Mouse (Mus musculus): Measurements from ENCODE around the gene Igsf8. TPM values are rescaled to one million over a fixed set of nuclear protein-coding genes. Genes with fewer than 3 reads are reported as not detected.

Gene Igsf8
- polyA plus RNA-seq, 1 experiment from 2014 or later = 142 TPM

- H3K9me3 ChIP-seq = no peaks in the 10 kb centered on the region
- peaks cover 18% of the 10 kb centered on the region for H3K27me3 ChIP-seq (ENCODE audit: insufficient read depth, poor library complexity, severe bottlenecking)
- H3K27ac ChIP-seq = peak overlapping the region; percentile 93
- peak overlapping the region; percentile 37 for H3K4me3 ChIP-seq
- DNase-seq (ENCODE audit: low spot score) = peak; percentile 91
- peaks cover 65% of the 10 kb centered on the region for H3K4me1 ChIP-seq (replicated peaks)
- WGBS = 5% methylated on average over 19 of the region's 19 CpGs
- H3K36me3 ChIP-seq = no peaks in the 10 kb centered on the region
Measured at GRCm38 (mm10) chr1:172349916-172350812, 88.7 kb downstream of the Igsf8 start.

GRCm38 (mm10) chr1:172352001-172352400, 90.6 kb downstream of the Igsf8 start:
- Histone ChIP-seq H3K9me3 (no peaks in the 10 kb centered on the region), H3K4me3 (no peak overlapping the region), H3K27ac (peak overlapping the region; percentile 93), H3K36me3 (no peaks in the 10 kb centered on the region), H3K4me1 (replicated peaks) (peaks cover 76% of the 10 kb centered on the region), H3K27me3 (ENCODE audit: insufficient read depth, poor library complexity, severe bottlenecking) (peaks cover 26% of the 10 kb centered on the region)
- DNase-seq (ENCODE audit: low spot score) = no peak
- WGBS = 77% methylated on average over 6 of the region's 6 CpGs

GRCm38 (mm10) chr1:172352453-172352852, 91.0 kb downstream of the Igsf8 start:
- Histone ChIP-seq H3K36me3 (no peaks in the 10 kb centered on the region), H3K9me3 (no peaks in the 10 kb centered on the region), H3K4me1 (replicated peaks) (peaks cover 76% of the 10 kb centered on the region), H3K27ac (peak overlapping the region; percentile 66), H3K27me3 (ENCODE audit: insufficient read depth, poor library complexity, severe bottlenecking) (peaks cover 27% of the 10 kb centered on the region), H3K4me3 (no peak overlapping the region)
- 82% methylated on average over 3 of the region's 3 CpGs for WGBS
- no peak for DNase-seq (ENCODE audit: low spot score)

- WGBS = 42% methylated on average over 3 of the region's 3 CpGs
- Histone ChIP-seq H3K36me3 (no peaks in the 10 kb centered on the region), H3K27me3 (ENCODE audit: insufficient read depth, poor library complexity, severe bottlenecking) (peaks cover 35% of the 10 kb centered on the region), H3K9me3 (no peaks in the 10 kb centered on the region), H3K4me1 (replicated peaks) (peaks cover 75% of the 10 kb centered on the region), H3K27ac (peak overlapping the region; percentile 60), H3K4me3 (no peak overlapping the region)
- DNase-seq (ENCODE audit: low spot score) = no peak
Measured at GRCm38 (mm10) chr1:172355336-172355735, 93.9 kb downstream of the Igsf8 start.

DNA sequence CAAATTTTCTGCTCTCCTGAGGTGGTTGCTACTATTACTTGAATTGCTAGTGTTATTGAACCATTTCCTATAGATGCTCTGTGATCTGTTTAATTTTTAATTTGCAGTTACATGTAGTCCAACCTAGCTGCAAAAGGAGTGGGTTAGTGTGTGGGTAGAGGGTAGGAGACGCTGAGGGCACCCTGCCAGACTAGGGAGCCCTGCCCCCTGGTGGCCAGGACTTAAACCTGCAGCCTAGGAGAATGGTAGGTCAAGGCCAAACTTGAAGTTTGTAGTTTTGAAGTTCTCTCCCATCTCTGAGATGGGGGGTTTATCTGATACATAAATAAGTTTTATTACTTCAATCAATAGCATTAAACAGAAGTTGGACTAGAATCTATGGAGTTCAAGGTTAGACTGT, 96.1 kb downstream of the Igsf8 start:
- H3K27ac ChIP-seq = no peak overlapping the region
- peaks cover 32% of the 10 kb centered on the region for H3K27me3 ChIP-seq (ENCODE audit: insufficient read depth, poor library complexity, severe bottlenecking)
- peak; percentile 51 for DNase-seq (ENCODE audit: low spot score)
- no peak overlapping the region for H3K4me3 ChIP-seq
- 6% methylated on average over 1 of the region's 1 CpGs for WGBS
- H3K36me3 ChIP-seq = no peaks in the 10 kb centered on the region
- no peaks in the 10 kb centered on the region for H3K9me3 ChIP-seq
- peaks cover 55% of the 10 kb centered on the region for H3K4me1 ChIP-seq (replicated peaks)

- Histone ChIP-seq H3K27me3 (ENCODE audit: insufficient read depth, poor library complexity, severe bottlenecking) (peaks cover 30% of the 10 kb centered on the region), H3K36me3 (no peaks in the 10 kb centered on the region), H3K9me3 (no peaks in the 10 kb centered on the region), H3K4me3 (no peak overlapping the region), H3K4me1 (replicated peaks) (peaks cover 48% of the 10 kb centered on the region), H3K27ac (peak overlapping the region; percentile 60)
- 59% methylated on average over 10 of the region's 10 CpGs for WGBS
- DNase-seq (ENCODE audit: low spot score) = no peak
Measured at GRCm38 (mm10) chr1:172358341-172358740, 96.9 kb downstream of the Igsf8 start.

- Histone ChIP-seq H3K27ac (peak overlapping the region; percentile 31; the same call in 1 of the 2 replicates), H3K27me3 (ENCODE audit: insufficient read depth, poor library complexity, severe bottlenecking) (peaks cover 30% of the 10 kb centered on the region), H3K36me3 (no peaks in the 10 kb centered on the region), H3K4me1 (replicated peaks) (peaks cover 14% of the 10 kb centered on the region), H3K4me3 (no peak overlapping the region), H3K9me3 (no peaks in the 10 kb centered on the region)
- DNase-seq (ENCODE audit: low spot score) = peak; percentile 57
- WGBS = 11% methylated on average over 6 of the region's 6 CpGs
Measured at GRCm38 (mm10) chr1:172364684-172365083, 103.2 kb downstream of the Igsf8 start.

GRCm38 (mm10) chr1:172368768-172369418, 107.5 kb downstream of the Igsf8 start:
- Histone ChIP-seq H3K9me3 (no peaks in the 10 kb centered on the region), H3K4me1 (replicated peaks) (peaks cover 13% of the 10 kb centered on the region), H3K36me3 (no peaks in the 10 kb centered on the region), H3K27me3 (ENCODE audit: insufficient read depth, poor library complexity, severe bottlenecking) (peaks cover 20% of the 10 kb centered on the region), H3K27ac (no peak overlapping the region), H3K4me3 (no peak overlapping the region)
- 30% methylated on average over 23 of the region's 23 CpGs for WGBS
- DNase-seq (ENCODE audit: low spot score) = peak; percentile 71

Other genes with a start within 250 kb of the Igsf8 start
- 46.0 and 72.6 TPM in 2 replicates for gene Vangl2, start 233.2 kb upstream of the Igsf8 start, polyA plus RNA-seq (2016; fragmentation: Nextera tagmentation; extraction: Ambion mirVana)
- gene Nhlh1, start 204.1 kb upstream of the Igsf8 start, polyA plus RNA-seq (2016; fragmentation: Nextera tagmentation; extraction: Ambion mirVana) = 9.9 and 16.3 TPM in 2 replicates
- gene Copa, start 179.1 kb upstream of the Igsf8 start, polyA plus RNA-seq (2016; fragmentation: Nextera tagmentation; extraction: Ambion mirVana) = 173 and 187 TPM in 2 replicates
- 112 and 127 TPM in 2 replicates for gene Ncstn, start 178.8 kb upstream of the Igsf8 start, polyA plus RNA-seq (2016; fragmentation: Nextera tagmentation; extraction: Ambion mirVana)
- 183 and 210 TPM in 2 replicates for gene Pex19, start 134.9 kb upstream of the Igsf8 start, polyA plus RNA-seq (2016; fragmentation: Nextera tagmentation; extraction: Ambion mirVana)
- 120 and 125 TPM in 2 replicates for gene Dcaf8, start 113.6 kb upstream of the Igsf8 start, polyA plus RNA-seq (2016; fragmentation: Nextera tagmentation; extraction: Ambion mirVana)
- gene Pea15a, start 54.8 kb upstream of the Igsf8 start, polyA plus RNA-seq (2016; fragmentation: Nextera tagmentation; extraction: Ambion mirVana) = 295 and 370 TPM in 2 replicates
- gene Casq1, start 41.8 kb upstream of the Igsf8 start, polyA plus RNA-seq (2016; fragmentation: Nextera tagmentation; extraction: Ambion mirVana) = 1.3 and 2.0 TPM in 2 replicates
- gene Atp1a4, start 3.2 kb upstream of the Igsf8 start, polyA plus RNA-seq (2016; fragmentation: Nextera tagmentation; extraction: Ambion mirVana) = not detected in 2 replicates
- gene Atp1a2, start 36.4 kb downstream of the Igsf8 start, polyA plus RNA-seq (2016; fragmentation: Nextera tagmentation; extraction: Ambion mirVana) = 2.1 and 2.3 TPM in 2 replicates
- 0.11 and 0.71 TPM in 2 replicates for gene Kcnj9, start 67.7 kb downstream of the Igsf8 start, polyA plus RNA-seq (2016; fragmentation: Nextera tagmentation; extraction: Ambion mirVana)
- gene Kcnj10, start 79.6 kb downstream of the Igsf8 start, polyA plus RNA-seq (2016; fragmentation: Nextera tagmentation; extraction: Ambion mirVana) = 0.31 and 0.77 TPM in 2 replicates
- gene Pigm, start 114.9 kb downstream of the Igsf8 start, polyA plus RNA-seq (2016; fragmentation: Nextera tagmentation; extraction: Ambion mirVana) = 8.7 and 10.5 TPM in 2 replicates
- gene Slamf9, start 213.7 kb downstream of the Igsf8 start, polyA plus RNA-seq (2016; fragmentation: Nextera tagmentation; extraction: Ambion mirVana) = 0.16 TPM in 1 of 2 replicates, not detected in the other
- 74.1 and 76.0 TPM in 2 replicates for gene Igsf9, start 220.1 kb downstream of the Igsf8 start, polyA plus RNA-seq (2016; fragmentation: Nextera tagmentation; extraction: Ambion mirVana)
- 73.3 and 80.4 TPM in 2 replicates for gene Tagln2, start 238.4 kb downstream of the Igsf8 start, polyA plus RNA-seq (2016; fragmentation: Nextera tagmentation; extraction: Ambion mirVana)